Mouse (Mus musculus): ENCODE data around the gene Gm20388. TPM values are rescaled to one million over a fixed set of nuclear protein-coding genes. Genes with fewer than 3 reads are reported as not detected.

Gm20388 gene
- polyA plus RNA-seq, 1 experiment from 2014 or later: not detected

DNA sequence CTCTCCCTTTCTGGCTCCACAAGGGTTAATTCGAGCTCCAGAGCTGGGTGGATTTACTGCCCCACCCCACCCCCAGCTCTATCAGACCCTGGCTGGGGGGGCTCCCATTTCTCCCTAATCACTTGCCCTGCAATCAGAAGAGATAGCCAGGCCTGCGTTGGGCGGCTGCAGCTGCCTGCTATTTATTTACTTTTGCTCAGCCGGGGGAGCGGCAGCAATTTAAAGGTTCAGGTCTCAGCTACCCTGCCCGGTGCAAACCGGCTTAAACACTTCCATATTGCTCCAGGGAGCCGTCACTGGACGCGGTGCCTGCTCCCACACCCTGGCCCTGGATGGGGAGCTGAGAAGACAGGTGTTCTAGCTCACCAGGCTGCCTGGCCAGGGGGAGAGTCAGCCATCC, 1467.0 kb downstream of the Gm20388 start:
- Histone ChIP-seq H3K4me3 (ENCODE audit: low read length) (no peak overlapping the region), H3K36me3 (ENCODE audit: control insufficient read depth, insufficient read depth, low read length) (no peaks in the 10 kb centered on the region), H3K9me3 (ENCODE audit: control insufficient read depth, low read length) (no peaks in the 10 kb centered on the region), H3K27ac (ENCODE audit: low read length) (no peak overlapping the region), H3K4me1 (replicated peaks; ENCODE audit: control insufficient read depth, insufficient read depth, low read length) (peaks cover 6% of the 10 kb centered on the region), H3K9ac (ENCODE audit: low read length) (no peak overlapping the region), H3K27me3 (ENCODE audit: control insufficient read depth, insufficient read depth, low read depth, low read length) (no peaks in the 10 kb centered on the region; the same call in 1 of the 2 replicates), H3K4me2 (ENCODE audit: low read depth, low read length) (no peak overlapping the region)
- no peak for ATAC-seq (ENCODE audit: low read depth)
- 8% methylated on average over 10 of the region's 10 CpGs for WGBS

DNA sequence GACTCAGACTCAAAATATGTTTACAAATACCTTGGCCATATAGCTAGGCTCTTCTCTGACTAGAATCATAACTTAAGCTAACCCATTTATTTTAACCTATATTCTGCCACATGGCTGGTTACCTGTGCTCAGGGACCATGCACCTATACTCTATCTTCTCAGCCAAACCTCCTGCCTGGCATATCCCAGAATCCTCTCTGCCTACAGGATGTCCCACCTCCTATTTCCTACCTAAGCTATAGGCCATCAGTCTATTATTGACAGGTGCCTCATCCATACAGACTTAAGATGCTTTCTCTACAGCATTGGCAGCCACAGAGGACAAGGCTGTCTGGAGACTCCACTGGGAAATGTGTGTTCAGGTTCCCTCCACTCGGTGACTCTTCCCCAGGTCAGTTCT, 1468.7 kb downstream of the Gm20388 start:
- H3K27ac ChIP-seq (ENCODE audit: low read length): no peak overlapping the region

GRCm38 (mm10) chr8:121382583-121383241, 1472.1 kb downstream of the Gm20388 start:
- H3K36me3 ChIP-seq (ENCODE audit: control insufficient read depth, insufficient read depth, low read length): no peaks in the 10 kb centered on the region
- 0 out of 2 replicates have a peak overlapping the region, but pooled peaks have one; percentile 45 for H3K27ac ChIP-seq (ENCODE audit: low read length)
- peaks cover 6% of the 10 kb centered on the region for H3K4me1 ChIP-seq (replicated peaks; ENCODE audit: control insufficient read depth, insufficient read depth, low read length)
- peak overlapping the region; percentile 64 for H3K9ac ChIP-seq (ENCODE audit: low read length)
- WGBS: 2% methylated on average over 21 of the region's 21 CpGs
- peak; percentile 84 for ATAC-seq (ENCODE audit: low read depth)
- no peaks in the 10 kb centered on the region; the same call in 1 of the 2 replicates for H3K27me3 ChIP-seq (ENCODE audit: control insufficient read depth, insufficient read depth, low read depth, low read length)
- H3K9me3 ChIP-seq (ENCODE audit: control insufficient read depth, low read length): no peaks in the 10 kb centered on the region
- H3K4me2 ChIP-seq (ENCODE audit: low read depth, low read length): peak overlapping the region; percentile 58
- H3K4me3 ChIP-seq (ENCODE audit: low read length): peak overlapping the region; percentile 39

More for the DNA sequence above, 1468.7 kb downstream of the Gm20388 start:
- H3K9ac ChIP-seq (ENCODE audit: low read length): no peak overlapping the region
- no peaks in the 10 kb centered on the region; the same call in 1 of the 2 replicates for H3K27me3 ChIP-seq (ENCODE audit: control insufficient read depth, insufficient read depth, low read depth, low read length)
- H3K36me3 ChIP-seq (ENCODE audit: control insufficient read depth, insufficient read depth, low read length): no peaks in the 10 kb centered on the region
- 81% methylated on average over 1 of the region's 1 CpGs for WGBS
- H3K9me3 ChIP-seq (ENCODE audit: control insufficient read depth, low read length): no peaks in the 10 kb centered on the region
- no peak for ATAC-seq (ENCODE audit: low read depth)
- H3K4me1 ChIP-seq (replicated peaks; ENCODE audit: control insufficient read depth, insufficient read depth, low read length): peaks cover 11% of the 10 kb centered on the region
- no peak overlapping the region for H3K4me3 ChIP-seq (ENCODE audit: low read length)
- no peak overlapping the region for H3K4me2 ChIP-seq (ENCODE audit: low read depth, low read length)

- H3K4me1 ChIP-seq (replicated peaks; ENCODE audit: control insufficient read depth, insufficient read depth, low read length): peaks cover 8% of the 10 kb centered on the region
- no peak overlapping the region for H3K27ac ChIP-seq (ENCODE audit: low read length)
- 33% methylated on average over 7 of the region's 7 CpGs for WGBS
- H3K27me3 ChIP-seq (ENCODE audit: control insufficient read depth, insufficient read depth, low read depth, low read length): peaks cover 7% of the 10 kb centered on the region
- no peak for ATAC-seq (ENCODE audit: low read depth)
- no peaks in the 10 kb centered on the region for H3K36me3 ChIP-seq (ENCODE audit: control insufficient read depth, insufficient read depth, low read length)
- no peak overlapping the region for H3K4me2 ChIP-seq (ENCODE audit: low read depth, low read length)
- H3K4me3 ChIP-seq (ENCODE audit: low read length): no peak overlapping the region
- H3K9me3 ChIP-seq (ENCODE audit: control insufficient read depth, low read length): no peaks in the 10 kb centered on the region
- H3K9ac ChIP-seq (ENCODE audit: low read length): no peak overlapping the region
Measured at GRCm38 (mm10) chr8:121385540-121385939, 1474.9 kb downstream of the Gm20388 start.

DNA sequence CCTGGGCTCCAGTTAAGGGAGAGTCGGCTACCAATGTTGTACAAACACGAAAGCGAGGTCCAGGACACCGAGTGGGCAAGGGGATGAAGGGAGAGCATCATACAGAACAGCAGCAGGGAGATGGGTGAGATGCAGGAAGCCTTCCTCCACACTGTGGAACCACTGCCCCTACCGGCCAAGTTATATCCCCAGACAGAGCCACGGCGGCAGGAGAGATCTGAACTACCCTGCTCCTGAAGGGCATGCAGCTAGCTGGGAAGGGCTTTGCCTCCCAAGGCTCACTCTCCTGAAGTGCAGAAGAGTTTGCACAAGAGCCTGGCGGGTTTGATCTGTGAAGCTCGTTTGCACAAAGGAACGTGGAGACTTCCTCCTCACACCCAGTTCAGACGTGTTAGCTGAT, 1480.0 kb downstream of the Gm20388 start:
- Histone ChIP-seq H3K4me3 (ENCODE audit: low read length) (no peak overlapping the region), H3K4me2 (ENCODE audit: low read depth, low read length) (no peak overlapping the region), H3K36me3 (ENCODE audit: control insufficient read depth, insufficient read depth, low read length) (no peaks in the 10 kb centered on the region), H3K4me1 (replicated peaks; ENCODE audit: control insufficient read depth, insufficient read depth, low read length) (peaks cover 17% of the 10 kb centered on the region; the same call in 1 of the 2 replicates), H3K27ac (ENCODE audit: low read length) (no peak overlapping the region), H3K9me3 (ENCODE audit: control insufficient read depth, low read length) (no peaks in the 10 kb centered on the region), H3K9ac (ENCODE audit: low read length) (no peak overlapping the region), H3K27me3 (ENCODE audit: control insufficient read depth, insufficient read depth, low read depth, low read length) (peaks cover 43% of the 10 kb centered on the region)
- ATAC-seq (ENCODE audit: low read depth): peak; percentile 82
- 10% methylated on average over 11 of the region's 11 CpGs for WGBS

- Histone ChIP-seq H3K4me2 (ENCODE audit: low read depth, low read length) (no peak overlapping the region), H3K9ac (ENCODE audit: low read length) (no peak overlapping the region), H3K27ac (ENCODE audit: low read length) (no peak overlapping the region), H3K4me3 (ENCODE audit: low read length) (no peak overlapping the region), H3K4me1 (replicated peaks; ENCODE audit: control insufficient read depth, insufficient read depth, low read length) (peaks cover 17% of the 10 kb centered on the region; the same call in 1 of the 2 replicates), H3K36me3 (ENCODE audit: control insufficient read depth, insufficient read depth, low read length) (no peaks in the 10 kb centered on the region), H3K27me3 (ENCODE audit: control insufficient read depth, insufficient read depth, low read depth, low read length) (peaks cover 49% of the 10 kb centered on the region), H3K9me3 (ENCODE audit: control insufficient read depth, low read length) (no peaks in the 10 kb centered on the region)
- no peak for ATAC-seq (ENCODE audit: low read depth)
- 7% methylated on average over 9 of the region's 9 CpGs for WGBS
Measured at GRCm38 (mm10) chr8:121391254-121391653, 1480.6 kb downstream of the Gm20388 start.

DNA sequence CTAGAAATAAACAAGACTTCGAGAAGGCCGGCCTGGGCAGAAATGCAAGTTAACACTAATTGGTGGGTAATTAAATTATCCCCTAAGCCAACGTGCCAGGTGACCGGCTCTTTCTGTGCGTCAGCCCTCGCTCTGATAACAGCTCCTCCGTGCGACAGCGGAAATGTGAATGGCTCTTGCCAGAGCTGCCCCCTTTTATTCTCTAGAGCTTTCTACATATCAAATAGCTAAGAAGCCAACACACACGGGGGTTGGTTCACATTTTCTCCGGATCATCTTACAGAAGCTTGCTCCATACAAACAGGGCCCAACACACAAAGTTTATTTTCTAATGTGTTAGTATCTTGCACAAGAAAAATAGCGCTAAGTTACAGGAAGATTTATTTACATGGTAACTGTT, 1481.1 kb downstream of the Gm20388 start:
- Histone ChIP-seq H3K9me3 (ENCODE audit: control insufficient read depth, low read length) (no peaks in the 10 kb centered on the region), H3K4me1 (replicated peaks; ENCODE audit: control insufficient read depth, insufficient read depth, low read length) (peaks cover 17% of the 10 kb centered on the region; the same call in 1 of the 2 replicates), H3K27ac (ENCODE audit: low read length) (no peak overlapping the region)

GRCm38 (mm10) chr8:121392482-121392881, 1481.8 kb downstream of the Gm20388 start:
- H3K27me3 ChIP-seq (ENCODE audit: control insufficient read depth, insufficient read depth, low read depth, low read length): peaks cover 60% of the 10 kb centered on the region
- peaks cover 17% of the 10 kb centered on the region; the same call in 1 of the 2 replicates for H3K4me1 ChIP-seq (replicated peaks; ENCODE audit: control insufficient read depth, insufficient read depth, low read length)
- no peak overlapping the region for H3K4me3 ChIP-seq (ENCODE audit: low read length)
- H3K4me2 ChIP-seq (ENCODE audit: low read depth, low read length): no peak overlapping the region
- no peak for ATAC-seq (ENCODE audit: low read depth)
- H3K9ac ChIP-seq (ENCODE audit: low read length): no peak overlapping the region
- 28% methylated on average over 10 of the region's 10 CpGs for WGBS
- no peaks in the 10 kb centered on the region for H3K9me3 ChIP-seq (ENCODE audit: control insufficient read depth, low read length)
- no peaks in the 10 kb centered on the region for H3K36me3 ChIP-seq (ENCODE audit: control insufficient read depth, insufficient read depth, low read length)
- no peak overlapping the region for H3K27ac ChIP-seq (ENCODE audit: low read length)

More for the DNA sequence above, 1481.1 kb downstream of the Gm20388 start:
- H3K9ac ChIP-seq (ENCODE audit: low read length): no peak overlapping the region
- no peak overlapping the region for H3K4me3 ChIP-seq (ENCODE audit: low read length)
- 6% methylated on average over 12 of the region's 12 CpGs for WGBS
- peaks cover 54% of the 10 kb centered on the region for H3K27me3 ChIP-seq (ENCODE audit: control insufficient read depth, insufficient read depth, low read depth, low read length)
- H3K4me2 ChIP-seq (ENCODE audit: low read depth, low read length): no peak overlapping the region
- H3K36me3 ChIP-seq (ENCODE audit: control insufficient read depth, insufficient read depth, low read length): no peaks in the 10 kb centered on the region
- ATAC-seq (ENCODE audit: low read depth): no peak

DNA sequence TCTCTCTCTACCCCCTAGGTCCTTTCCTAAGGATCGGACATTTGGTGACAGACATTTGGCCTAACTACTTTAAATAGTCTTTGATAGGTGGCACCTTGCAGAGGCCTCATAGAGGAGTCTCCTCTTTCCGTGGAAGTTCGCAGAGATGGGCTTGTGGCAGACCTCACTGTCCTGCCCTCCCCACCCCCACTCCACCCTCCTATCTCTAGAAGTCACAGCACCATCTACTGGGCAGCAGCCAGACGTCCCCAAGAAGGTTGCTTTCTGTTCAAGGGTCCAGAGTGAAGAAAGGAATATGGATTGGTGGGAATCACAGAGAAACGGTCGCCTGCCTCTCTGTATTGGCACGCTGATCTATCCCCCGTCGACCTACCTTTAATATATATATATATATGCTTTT, 1482.5 kb downstream of the Gm20388 start:
- Histone ChIP-seq H3K27ac (ENCODE audit: low read length) (no peak overlapping the region), H3K4me1 (replicated peaks; ENCODE audit: control insufficient read depth, insufficient read depth, low read length) (peaks cover 17% of the 10 kb centered on the region; the same call in 1 of the 2 replicates), H3K36me3 (ENCODE audit: control insufficient read depth, insufficient read depth, low read length) (no peaks in the 10 kb centered on the region), H3K9ac (ENCODE audit: low read length) (no peak overlapping the region), H3K4me2 (ENCODE audit: low read depth, low read length) (no peak overlapping the region), H3K4me3 (ENCODE audit: low read length) (no peak overlapping the region), H3K27me3 (ENCODE audit: control insufficient read depth, insufficient read depth, low read depth, low read length) (peaks cover 65% of the 10 kb centered on the region), H3K9me3 (ENCODE audit: control insufficient read depth, low read length) (no peaks in the 10 kb centered on the region)
- ATAC-seq (ENCODE audit: low read depth): peak; percentile 27; the same call in 1 of the 2 replicates
- 11% methylated on average over 9 of the region's 9 CpGs for WGBS
